Mouse (Mus musculus) hindbrain, embryonic 14.5 days (tissue): Measurements from ENCODE around the gene Zfp563. TPM values are rescaled to one million over a fixed set of nuclear protein-coding genes. Genes with fewer than 3 reads are reported as not detected.

ENCODE experiments used
- ATAC-seq: fragments of 200-750 bp; cut with Nextera tagmentation; 2 replicates; pipeline ENCODE4 v1.8.0; 2017; ENCODE audit warnings: moderate number of reproducible peaks, mild to moderate bottlenecking, moderate TSS enrichment, moderate library complexity; ENCODE audit not compliant: low FRiP score
- DNase-seq: peaks from one replicate; pipeline ENCODE4 v3.0.0-alpha.2; 2015; ENCODE audit warnings: low spot score
- H3K27ac ChIP-seq: fragments of 300-500 bp; sonication (generic); 2 replicates; pipeline ENCODE4 v1.5.1; 2014; ENCODE audit warnings: mild to moderate bottlenecking, moderate library complexity
- H3K27me3 ChIP-seq: fragments of 300-500 bp; sonication (generic); 2 replicates; pipeline ENCODE4 v1.6.1; 2014; ENCODE audit warnings: mild to moderate bottlenecking, low read length, mixed read lengths; ENCODE audit not compliant: control insufficient read depth, insufficient read depth
- H3K36me3 ChIP-seq: fragments of 300-500 bp; sonication (generic); replicated peaks from 2 replicates; pipeline ENCODE4 v1.6.1; 2014; ENCODE audit not compliant: control insufficient read depth, insufficient read depth
- H3K4me1 ChIP-seq: fragments of 300-500 bp; sonication (generic); replicated peaks from 2 replicates; pipeline ENCODE4 v1.6.1; 2014; ENCODE audit warnings: antibody characterized with exemption, low read length, mixed read lengths; ENCODE audit not compliant: control insufficient read depth, insufficient read depth
- H3K4me2 ChIP-seq: fragments of 300-500 bp; sonication (generic); replicated peaks from 2 replicates; pipeline ENCODE4 v1.6.1; 2014; ENCODE audit warnings: mild to moderate bottlenecking, moderate library complexity
- H3K4me3 ChIP-seq: fragments of 300-500 bp; sonication (generic); replicated peaks from 2 replicates; pipeline ENCODE4 v1.5.1; 2014; ENCODE audit warnings: mild to moderate bottlenecking, low read length
- H3K9ac ChIP-seq: fragments of 300-500 bp; sonication (generic); 2 replicates; pipeline ENCODE4 v1.6.1; 2014
- H3K9me3 ChIP-seq: fragments of 300-500 bp; sonication (generic); 2 replicates; pipeline ENCODE4 v1.6.1; 2016; ENCODE audit warnings: low read length; ENCODE audit not compliant: control insufficient read depth
- WGBS: fragments of 180-500 bp; shearing (Covaris S2); extraction: QIAGEN DNeasy Blood & Tissue Kit; methylation state at CpG from one replicate; pipeline ENCODE4 v1.1.7; 2014; 5-methylcytosine and 5-hydroxymethylcytosine counted together
- polyA plus RNA-seq: library from polyadenylated mRNA; unstranded; fragments of >200 nt; fragmentation: Nextera tagmentation; extraction: Ambion mirVana; gene quantifications from 2 replicates; pipeline ENCODE4 v1.2.1, GENCODE M21; 2014

Zfp563 gene
- polyA plus RNA-seq, 1 experiment from 2014 or later = 25.6 TPM

GRCm38 (mm10) chr17:33139261-33139820 lies 50.2 kb downstream of the Zfp563 start, which contains the start of gene Morc2b:
Gene Morc2b (minus strand): TSS chr17:33139683.
- Histone ChIP-seq H3K4me3 (no peak within 1 kb of the TSS), H3K36me3 (no peaks in the 10 kb centered on the region)
- 74% methylated on average over 18 of the region's 18 CpGs for WGBS

More at GRCm38 (mm10) chr17:33139261-33139820, 50.2 kb downstream of the Zfp563 start, which contains the start of gene Morc2b:
- H3K27ac ChIP-seq = no peak within 1 kb of the TSS
- no peaks in the 10 kb centered on the region for H3K27me3 ChIP-seq
- DNase-seq = no peak
- no peak within 1 kb of the TSS for H3K4me2 ChIP-seq
- H3K4me1 ChIP-seq = no peaks in the 10 kb centered on the region
- no peak for ATAC-seq
- peaks cover 18% of the 10 kb centered on the region for H3K9me3 ChIP-seq
- H3K9ac ChIP-seq = no peak within 1 kb of the TSS

Other genes starting within 250 kb of the Zfp563 start
- 7.9 and 10.1 TPM in 2 replicates for gene Zfp870, start 197.7 kb upstream of the Zfp563 start, polyA plus RNA-seq
- gene Cyp4f14, start 172.0 kb upstream of the Zfp563 start, polyA plus RNA-seq = 0.10 TPM in 1 of 2 replicates, not detected in the other
- 9.4 and 10.1 TPM in 2 replicates for gene Cyp4f13, start 141.9 kb upstream of the Zfp563 start, polyA plus RNA-seq
- gene Zfp472, start 123.5 kb upstream of the Zfp563 start, polyA plus RNA-seq = 8.5 and 8.9 TPM in 2 replicates
- 20.2 and 23.5 TPM in 2 replicates for gene Zfp952, start 96.2 kb upstream of the Zfp563 start, polyA plus RNA-seq
- gene Zfp763, start 55.9 kb upstream of the Zfp563 start, polyA plus RNA-seq = 29.1 and 31.2 TPM in 2 replicates
- not detected in 2 replicates for gene 4921501E09Rik, start 21.3 kb upstream of the Zfp563 start, polyA plus RNA-seq
- 0.47 and 0.58 TPM in 2 replicates for gene Morc2b, start 50.4 kb downstream of the Zfp563 start, polyA plus RNA-seq
- gene Olfr55, start 79.1 kb downstream of the Zfp563 start, polyA plus RNA-seq = 0.07 and 0.12 TPM in 2 replicates
- gene Olfr239, start 102.0 kb downstream of the Zfp563 start, polyA plus RNA-seq = 0.05 TPM in 1 of 2 replicates, not detected in the other
- 0.08 TPM in 1 of 2 replicates, not detected in the other for gene Olfr1564, start 132.4 kb downstream of the Zfp563 start, polyA plus RNA-seq
- gene Zfp955a, start 165.8 kb downstream of the Zfp563 start, polyA plus RNA-seq = 28.5 and 30.0 TPM in 2 replicates
- not detected in 2 replicates for gene Olfr63, start 175.4 kb downstream of the Zfp563 start, polyA plus RNA-seq
- 17.1 and 17.7 TPM in 2 replicates for gene Zfp955b, start 200.2 kb downstream of the Zfp563 start, polyA plus RNA-seq